17 mouse cellular contexts compared by ENCODE assay signal in the genomic region with DNA sequence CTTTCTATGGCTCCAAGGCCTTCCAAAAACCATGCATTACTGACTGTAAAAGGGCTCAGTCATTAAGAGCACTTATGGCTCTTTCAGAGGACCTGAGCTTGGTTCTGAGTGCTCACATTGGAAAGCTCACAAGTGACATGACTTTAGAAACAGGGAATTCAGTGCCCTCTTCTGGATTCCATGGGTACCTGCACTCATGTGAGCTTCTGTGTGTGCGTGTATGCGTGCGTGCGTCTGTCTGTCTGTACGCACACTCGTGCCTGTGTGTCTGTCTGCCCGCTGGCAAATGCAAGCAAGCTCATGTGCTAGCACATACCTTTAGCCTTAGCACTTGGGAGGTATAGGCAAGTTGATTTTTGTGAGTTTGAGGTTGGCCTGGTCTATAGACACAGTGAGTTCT. TPM values are rescaled to one million over a fixed set of nuclear protein-coding genes. Genes with fewer than 3 reads are reported as not detected.
DNase-seq lines count a peak whose midpoint lies in the region; ATAC-seq and TF ChIP-seq lines count a peak whose summit lies in the region.
"Had no signal": no experiment of that assay in that cellular context is flagged by ENCODE, and none has a peak within 500 bp of the region (broad histone marks: within the 10 kb centered on the region; RNA-seq: fewer than 3 reads in every experiment).

No protein-coding gene starts in this region.

- ATAC-seq in forebrain, postnatal 0 days = no peak
- ATAC-seq: hindbrain, embryonic 16.5 days; Patski had no signal

- no peak for TF ChIP-seq POLR2A in cerebellum, adult 2 months (IDR thresholded peaks at IDR 0.05; ENCODE audit: borderline replicate concordance, insufficient read depth, low read length)
- no peak for TF ChIP-seq POLR2A in lung, adult 2 months (IDR thresholded peaks at IDR 0.05; ENCODE audit: borderline replicate concordance, extremely low read depth, low read depth, low read length)

- H3K36me3 ChIP-seq in ES-E14 (ENCODE audit: control insufficient read depth, insufficient read depth, low read length, poor library complexity, severe bottlenecking) = no peaks in the 10 kb centered on the region
- no peaks in the 10 kb centered on the region for H3K36me3 ChIP-seq in forebrain, postnatal 0 days (ENCODE audit: insufficient read depth)
- H3K36me3 ChIP-seq: liver, embryonic 15.5 days; stomach, embryonic 15.5 days had no signal

- H3K9me3 ChIP-seq in ES-E14 (ENCODE audit: control insufficient read depth, insufficient read depth, low read depth, low read length) = no peaks in the 10 kb centered on the region
- no peaks in the 10 kb centered on the region for H3K9me3 ChIP-seq in forebrain, postnatal 0 days (ENCODE audit: low read length)
- H3K9me3 ChIP-seq: liver, embryonic 15.5 days; stomach, embryonic 15.5 days had no signal

- no peak overlapping the region for H3K27ac ChIP-seq in cerebellum, adult 2 months (ENCODE audit: insufficient read depth, low read length)
- H3K27ac ChIP-seq in ES-E14 (ENCODE audit: insufficient read depth, low read depth, low read length, poor library complexity, severe bottlenecking) = no peak overlapping the region
- H3K27ac ChIP-seq in forebrain, postnatal 0 days (ENCODE audit: low read depth, low read length) = no peak overlapping the region
- H3K27ac ChIP-seq: liver, embryonic 15.5 days; stomach, embryonic 15.5 days had no signal

- no peaks in the 10 kb centered on the region for H3K27me3 ChIP-seq in cerebellum, adult 2 months (ENCODE audit: control insufficient read depth, insufficient read depth, low read length)
- H3K27me3 ChIP-seq in forebrain, postnatal 0 days (ENCODE audit: insufficient read depth, low read length) = no peaks in the 10 kb centered on the region
- H3K27me3 ChIP-seq: liver, embryonic 15.5 days; Patski; stomach, embryonic 15.5 days had no signal

- H3K4me1 ChIP-seq in cerebellum, adult 2 months (ENCODE audit: control insufficient read depth, insufficient read depth, low read length) = 0 out of 2 replicates have a peak, but pooled peaks cover 3% of the 10 kb centered on the region
- no peaks in the 10 kb centered on the region for H3K4me1 ChIP-seq in lung, adult 2 months (ENCODE audit: control insufficient read depth, insufficient read depth, low read length)
- H3K4me1 ChIP-seq in ES-E14 (ENCODE audit: control insufficient read depth in 2 of 2, insufficient read depth in 2 of 2, low read length in 2 of 2, poor library complexity in 1 of 2) = peaks cover 0 to 2% of the 10 kb centered on the region in 2 experiments; a peak in 2 of 4 replicates
- no peaks in the 10 kb centered on the region for H3K4me1 ChIP-seq in forebrain, postnatal 0 days (ENCODE audit: insufficient read depth)
- H3K4me1 ChIP-seq: stomach, embryonic 15.5 days had no signal

- WGBS in cerebellum, adult 2 months = 97% methylated on average over 7 of the region's 7 CpGs
- 98% methylated on average over 7 of the region's 7 CpGs for WGBS in lung, adult 2 months
- 95% methylated on average over 7 of the region's 7 CpGs for WGBS in forebrain, postnatal 0 days

- TF ChIP-seq CTCF in cerebellum, adult 2 months (IDR thresholded peaks at IDR 0.05; ENCODE audit: borderline replicate concordance, insufficient read depth, low read depth, low read length) = 0 out of 2 replicates have a peak, but pooled peaks have one; percentile 15
- peak; percentile 25; the same call in 1 of the 2 replicates for TF ChIP-seq CTCF in lung, adult 2 months (IDR thresholded peaks at IDR 0.05; ENCODE audit: insufficient read depth, low read length)
- TF ChIP-seq CTCF in forebrain, postnatal 0 days (IDR thresholded peaks at IDR 0.05; ENCODE audit: low read depth) = no peak

- no peak overlapping the region for H3K4me2 ChIP-seq in forebrain, postnatal 0 days (ENCODE audit: low read depth)
- H3K4me2 ChIP-seq: liver, embryonic 15.5 days; stomach, embryonic 15.5 days had no signal

- H3K4me3 ChIP-seq in cerebellum, adult 2 months (replicated peaks; ENCODE audit: insufficient read depth, low read depth, low read length) = no peak overlapping the region
- no peak overlapping the region for H3K4me3 ChIP-seq in lung, adult 2 months (replicated peaks; ENCODE audit: extremely low read depth, low read depth, low read length)
- H3K4me3 ChIP-seq in ES-E14 (ENCODE audit: insufficient read depth in 1 of 2, low read depth in 1 of 2, low read length in 2 of 2, poor library complexity in 1 of 2, severe bottlenecking in 1 of 2) = no peak overlapping the region
- no peak overlapping the region for H3K4me3 ChIP-seq in forebrain, postnatal 0 days (ENCODE audit: low read depth, low read length)
- H3K4me3 ChIP-seq: liver, embryonic 15.5 days; stomach, embryonic 15.5 days had no signal

- DNase-seq in cerebellum, adult 2 months = no peak
- DNase-seq in cerebellum, postnatal 25 days = no peak
- no peak for DNase-seq in lung, adult 2 months
- no peak for DNase-seq in lung, postnatal 36 days
- DNase-seq in ES-E14 (ENCODE audit: low read depth, low spot score) = peak; percentile 22
- peak; percentile 18 for DNase-seq in naive thymus-derived CD4-positive, alpha-beta T cell, adult 2 months (ENCODE audit: low read depth)
- no peak for DNase-seq in forebrain, postnatal 0 days
- DNase-seq in urinary bladder, postnatal 14 days (ENCODE audit: low spot score) = no peak
- DNase-seq: adrenal gland, adult 8-10 months; cerebellum, postnatal 14 days; heart, adult 18-20 months; heart, postnatal 14 days; layer of hippocampus, adult 9-11 months had no signal

- in situ Hi-C loops in ES-E14 (cut with MboI; ENCODE audit: low sequenced_read_pairs in 2 of 2, unreplicated experiment in 2 of 2) = no loop called here

- no peak overlapping the region for H3K9ac ChIP-seq in ES-E14 (ENCODE audit: insufficient read depth, low read depth, low read length, poor library complexity, severe bottlenecking)
- no peak overlapping the region for H3K9ac ChIP-seq in forebrain, postnatal 0 days
- H3K9ac ChIP-seq: liver, embryonic 15.5 days; stomach, embryonic 15.5 days had no signal

TF ChIP-seq in ES-E14, 5 proteins besides CTCF, POLR2A, EP300 and RAD21:
- TF ChIP-seq MAFK (IDR thresholded peaks at IDR 0.05; ENCODE audit: insufficient read depth, low read depth, low read length) (no peak), ZNF384 (IDR thresholded peaks at IDR 0.05; ENCODE audit: low read depth, low read length) (no peak), CHD2 (IDR thresholded peaks at IDR 0.05; ENCODE audit: low read depth, low read length) (no peak), HCFC1 (IDR thresholded peaks at IDR 0.05; ENCODE audit: borderline replicate concordance, insufficient read depth, low read length) (no peak), ZC3H11A (IDR thresholded peaks at IDR 0.05; ENCODE audit: borderline replicate concordance, low read depth, low read length) (no peak)

RNA-seq across cellular contexts. Expression of a gene that starts 14.5 kb away (rescaled TPM):
- 69.1 and 73.2 TPM in 2 replicates for polyA plus RNA-seq in cerebellum, adult 2 months (2012; rRNA removed)
- polyA plus RNA-seq in lung, adult 2 months (2012; rRNA removed) = 36.0 and 42.0 TPM in 2 replicates
- total RNA-seq in ES-E14 (2012; rRNA removed) = 21.7 and 24.8 TPM in 2 replicates
- total RNA-seq in forebrain, postnatal 0 days (2014; rRNA removed) = 30.5 and 31.3 TPM in 2 replicates
- 14.8 and 18.9 TPM in 2 replicates for polyA plus RNA-seq in forebrain, postnatal 0 days (2015; fragmentation: Nextera tagmentation; extraction: Ambion mirVana)

RNA-seq across cellular contexts. Expression of a gene that starts 59.4 kb away (rescaled TPM):
- polyA plus RNA-seq in cerebellum, adult 2 months (2012; rRNA removed) = 918 and 961 TPM in 2 replicates
- 90.4 and 220 TPM in 2 replicates for polyA plus RNA-seq in lung, adult 2 months (2012; rRNA removed)
- 824 and 994 TPM in 2 replicates for total RNA-seq in ES-E14 (2012; rRNA removed)
- 283 and 328 TPM in 2 replicates for total RNA-seq in forebrain, postnatal 0 days (2014; rRNA removed)
- 856 and 963 TPM in 2 replicates for polyA plus RNA-seq in forebrain, postnatal 0 days (2015; fragmentation: Nextera tagmentation; extraction: Ambion mirVana)

Comparison
In these comparisons a context has a peak if more than half of its experiments do, and no peak if none do; other contexts are left out.
1. DNase-seq: peak in ES-E14 (single experiment) and naive thymus-derived CD4-positive, alpha-beta T cell, adult 2 months (single experiment); none in cerebellum, adult 2 months (0 of 2), cerebellum, postnatal 25 days (0 of 2), lung, adult 2 months (single experiment), lung, postnatal 36 days (single experiment), forebrain, postnatal 0 days (single experiment) and urinary bladder, postnatal 14 days (single experiment).